Mouse (Mus musculus): Measurements from ENCODE around the gene Raf1.

Gene Raf1

DNA sequence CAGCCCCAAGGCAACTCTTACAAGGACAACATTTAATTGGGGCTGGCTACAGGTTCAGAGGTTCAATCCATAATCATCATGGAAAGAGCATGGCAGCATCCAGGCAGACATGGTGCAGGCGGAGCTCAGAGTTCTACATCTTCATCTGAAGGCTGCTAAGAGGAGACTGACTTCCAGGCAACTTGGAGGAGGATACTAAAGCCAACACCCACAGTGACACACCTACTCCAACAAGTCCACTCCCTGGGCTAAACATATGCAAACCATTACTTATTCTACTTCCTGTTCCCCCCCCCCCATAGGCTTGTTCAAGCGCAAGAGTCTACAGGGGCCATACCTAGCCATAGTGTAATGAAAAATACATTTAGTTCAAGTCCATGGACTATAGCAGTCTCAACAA is 7.8 kb upstream of the Raf1 start:
- in situ Hi-C loops (cut with MboI, MseI): no loop called here

DNA sequence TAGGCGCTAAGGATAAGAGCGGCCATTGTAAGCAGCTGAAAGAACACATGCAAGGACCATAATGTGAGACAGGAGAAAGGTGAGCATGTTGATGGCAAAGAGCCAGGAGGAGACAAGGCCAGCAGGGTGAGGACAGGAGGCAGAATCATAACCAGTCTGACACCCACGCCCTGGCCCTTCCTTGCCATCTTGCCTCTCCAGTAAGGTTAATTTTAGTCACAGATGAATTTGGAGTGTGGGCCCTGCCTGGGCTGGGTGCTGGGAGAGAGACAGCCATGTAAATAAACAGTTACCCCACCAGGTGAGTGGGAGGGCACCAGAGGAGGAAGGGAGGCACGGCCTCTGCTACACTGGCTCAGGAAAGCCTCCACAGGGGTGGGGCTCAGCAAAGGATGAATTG is 4.6 kb upstream of the Raf1 start:
- in situ Hi-C loops (cut with MboI, MseI): no loop called here

- in situ Hi-C loops (cut with MboI, MseI): no loop called here
Measured at GRCm38 (mm10) chr6:115678012-115678411, 1.6 kb upstream of the Raf1 start.

- in situ Hi-C loops (cut with MboI, MseI): no loop called here
Measured at GRCm38 (mm10) chr6:115677441-115677840, 1.0 kb upstream of the Raf1 start.

- in situ Hi-C loops (cut with MboI, MseI): no loop called here
Measured at GRCm38 (mm10) chr6:115675508-115676336, 713 bp downstream of the Raf1 start.

DNA sequence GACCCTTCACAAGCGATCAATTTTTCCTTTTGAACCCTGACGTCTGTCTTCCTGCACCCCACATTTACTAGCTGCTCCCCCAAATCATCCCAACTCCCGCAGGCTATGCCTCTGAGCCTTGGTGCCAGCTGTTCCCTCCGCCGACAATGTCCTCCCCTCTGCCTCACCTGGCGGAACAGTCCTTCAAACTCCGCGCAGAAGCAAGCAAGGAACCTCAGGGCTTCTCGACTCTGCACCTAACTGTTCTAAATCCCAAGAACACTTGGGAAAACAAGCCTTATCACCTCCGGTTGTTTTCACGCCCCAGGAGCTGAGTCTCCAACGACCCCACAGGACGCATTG is 1.3 kb downstream of the Raf1 start:
- in situ Hi-C loops (cut with MboI, MseI): no loop called here

- in situ Hi-C loops (cut with MboI, MseI): no loop called here
Measured at GRCm38 (mm10) chr6:115674316-115674715, 2.1 kb downstream of the Raf1 start.

- in situ Hi-C loops (cut with MboI, MseI): no loop called here
Measured at GRCm38 (mm10) chr6:115672700-115673099, 3.7 kb downstream of the Raf1 start.

DNA sequence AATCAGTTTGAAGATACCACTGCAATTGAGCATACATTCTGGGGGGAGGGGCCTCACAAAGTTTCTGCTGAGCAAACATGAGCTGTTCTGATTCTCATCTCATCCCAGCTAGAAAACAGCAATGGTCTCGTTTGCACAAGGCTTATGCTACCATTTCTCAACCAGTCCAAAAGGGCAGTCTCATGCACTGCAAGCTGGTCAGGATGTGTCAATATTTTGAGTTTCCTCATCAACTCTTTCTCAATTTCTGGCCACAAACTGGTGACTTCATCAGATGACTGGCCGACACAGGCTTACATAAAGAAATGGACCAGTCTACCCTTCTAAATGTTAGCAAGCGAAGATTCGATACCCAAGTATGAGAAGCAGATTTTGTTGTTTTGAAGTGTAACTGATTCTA is 9.8 kb downstream of the Raf1 start:
- in situ Hi-C loops (cut with MboI, MseI): loop anchor here (10.0 kb wide), 2 partner anchors 762 to 802 kb away; no protein-coding TSS in a partner anchor

DNA sequence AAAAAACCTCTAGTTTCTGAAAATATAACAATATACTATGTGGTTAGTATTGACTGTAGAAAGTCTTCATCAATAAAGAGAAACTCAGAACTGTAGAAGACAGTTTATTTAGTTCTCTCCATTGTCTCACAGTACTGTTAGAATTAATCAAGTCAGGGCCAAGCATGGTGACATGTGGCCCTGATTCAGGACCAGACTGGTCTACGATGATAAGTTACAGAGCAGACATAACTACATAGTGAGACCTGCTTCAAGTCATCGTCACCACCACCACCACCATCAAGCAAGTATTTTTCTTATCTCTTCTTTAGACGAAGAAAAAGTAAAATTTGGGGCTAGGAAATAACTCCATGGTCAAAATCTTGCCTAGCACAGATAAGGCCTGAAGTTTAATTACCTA is 12.2 kb downstream of the Raf1 start:
- in situ Hi-C loops (cut with MboI, MseI): loop anchor here (10.0 kb wide), 2 partner anchors 759 to 799 kb away; no protein-coding TSS in a partner anchor

DNA sequence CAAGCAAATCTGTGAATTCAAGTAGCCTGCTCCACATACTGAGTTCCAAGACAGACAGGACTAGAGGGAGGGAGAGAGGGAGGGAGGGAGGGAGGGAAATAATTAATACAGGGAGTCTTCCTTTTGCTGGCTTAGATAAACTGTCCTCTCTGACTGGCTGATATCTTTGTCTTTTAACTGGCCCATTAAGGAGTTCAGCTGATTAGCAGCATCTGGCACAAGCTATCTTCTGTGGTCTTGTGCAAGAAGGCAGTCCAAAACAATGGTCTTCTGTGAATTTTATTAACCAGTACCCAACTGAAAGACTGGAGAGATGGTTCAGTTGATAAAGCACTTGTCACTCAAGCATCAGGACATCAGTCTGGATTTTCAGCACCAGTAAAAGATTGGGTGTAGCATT is 17.6 kb downstream of the Raf1 start:
- in situ Hi-C loops (cut with MboI, MseI): no loop called here

DNA sequence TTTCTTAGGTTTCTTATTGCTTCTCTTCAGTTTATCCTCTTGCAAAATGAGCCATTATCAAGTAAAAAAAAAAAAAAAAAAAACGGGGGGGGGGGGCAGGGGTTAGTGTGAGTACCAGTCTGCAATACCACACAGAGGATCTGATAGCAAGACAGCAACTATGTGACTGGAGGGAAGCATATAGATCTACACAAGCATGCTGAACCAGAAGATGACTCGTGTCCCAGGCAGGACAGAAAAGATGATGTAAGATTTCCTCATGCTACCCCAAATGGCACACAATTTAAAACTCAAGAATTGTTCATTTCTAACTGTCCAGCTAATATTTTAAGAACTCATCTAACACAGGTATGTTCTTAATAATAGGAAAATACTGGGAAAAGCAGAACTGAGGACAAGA is 22.5 kb downstream of the Raf1 start:
- in situ Hi-C loops (cut with MboI, MseI): no loop called here

DNA sequence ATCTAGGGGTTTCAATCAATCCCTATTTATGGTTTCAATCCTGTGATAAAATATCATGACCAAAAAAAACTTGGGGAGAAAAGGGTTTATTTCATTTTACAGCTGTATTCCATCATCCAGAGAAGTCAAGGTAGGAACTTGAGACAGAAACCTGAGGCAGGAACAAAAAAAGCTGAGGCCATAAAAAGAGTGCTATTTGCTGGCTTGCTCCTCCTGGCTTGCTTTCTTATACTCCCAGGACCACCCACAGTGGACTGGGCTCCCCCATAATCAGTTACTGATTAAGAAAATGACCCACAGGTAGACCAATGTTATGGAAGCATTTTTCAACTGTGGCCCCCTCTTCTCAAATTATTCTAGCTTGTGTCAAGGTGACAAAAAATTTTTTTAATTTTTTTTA is 24.7 kb downstream of the Raf1 start:
- in situ Hi-C loops (cut with MboI, MseI): no loop called here

GRCm38 (mm10) chr6:115650476-115651427 is 25.7 kb downstream of the Raf1 start:
- in situ Hi-C loops (cut with MboI, MseI): no loop called here

GRCm38 (mm10) chr6:115649792-115650365 is 26.6 kb downstream of the Raf1 start:
- in situ Hi-C loops (cut with MboI, MseI): no loop called here

GRCm38 (mm10) chr6:115643315-115643714 is 33.1 kb downstream of the Raf1 start:
- in situ Hi-C loops (cut with MboI, MseI): no loop called here

DNA sequence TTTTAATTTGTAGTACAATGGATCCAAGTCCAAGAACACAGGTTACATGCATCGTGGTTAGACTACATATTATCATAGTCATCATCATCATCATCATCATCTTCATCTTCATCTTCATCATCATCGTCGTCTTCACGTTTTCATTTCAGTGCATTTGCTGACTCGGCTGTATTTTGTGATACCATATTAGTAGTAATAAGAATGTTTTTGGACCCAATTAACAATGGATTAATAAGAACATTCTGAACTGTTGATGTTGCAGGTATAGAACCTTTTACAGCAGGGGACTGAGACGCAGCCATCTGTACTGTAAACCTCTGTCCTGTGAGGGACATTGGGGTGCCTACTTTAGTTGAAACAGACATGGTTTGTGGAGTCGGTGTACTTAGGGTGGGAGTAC is 38.2 kb downstream of the Raf1 start:
- in situ Hi-C loops (cut with MboI, MseI): loop anchor here in 1 of 2 experiments (10.0 kb wide), 1 partner anchor 437 kb away; no protein-coding TSS in a partner anchor

GRCm38 (mm10) chr6:115634015-115634414 is 42.4 kb downstream of the Raf1 start:
- in situ Hi-C loops (cut with MboI, MseI): loop anchor here in 1 of 2 experiments (10.0 kb wide), 1 partner anchor 441 kb away; no protein-coding TSS in a partner anchor

- in situ Hi-C loops (cut with MboI, MseI): loop anchor here in 1 of 2 experiments (10.0 kb wide), 1 partner anchor 444 kb away; no protein-coding TSS in a partner anchor
Measured at GRCm38 (mm10) chr6:115631056-115631795, 45.2 kb downstream of the Raf1 start.

GRCm38 (mm10) chr6:115626121-115626520 is 50.3 kb downstream of the Raf1 start:
- in situ Hi-C loops (cut with MboI, MseI): no loop called here

GRCm38 (mm10) chr6:115620942-115621341 is 55.5 kb downstream of the Raf1 start:
- in situ Hi-C loops (cut with MboI, MseI): no loop called here
